Mouse (Mus musculus) fibroblast of lung, adult 2 months (primary cell): ENCODE measurements around the gene Col4a3bp.
"Not testable (repeated sequence)": the region's sequence is repeated elsewhere in the genome, so short reads cannot be mapped to it uniquely, and the experiment has no call there.

Experiments
- DNase-seq: peaks from one replicate; pipeline ENCODE4 v3.0.0-alpha.2; 2011; ENCODE audit warnings: low read depth

Col4a3bp gene

GRCm38 (mm10) chr13:96656673-96657072 lies 114.3 kb downstream of the Col4a3bp start:
- no peak for DNase-seq

- no peak for DNase-seq
These were observed 116.5 kb downstream of the Col4a3bp start for GRCm38 (mm10) chr13:96658936-96659335.

- no peak for DNase-seq
These were observed 117.9 kb downstream of the Col4a3bp start for GRCm38 (mm10) chr13:96660095-96660860.

- not testable (repeated sequence) for DNase-seq
These were observed 120.7 kb downstream of the Col4a3bp start for GRCm38 (mm10) chr13:96663120-96663519.

DNA sequence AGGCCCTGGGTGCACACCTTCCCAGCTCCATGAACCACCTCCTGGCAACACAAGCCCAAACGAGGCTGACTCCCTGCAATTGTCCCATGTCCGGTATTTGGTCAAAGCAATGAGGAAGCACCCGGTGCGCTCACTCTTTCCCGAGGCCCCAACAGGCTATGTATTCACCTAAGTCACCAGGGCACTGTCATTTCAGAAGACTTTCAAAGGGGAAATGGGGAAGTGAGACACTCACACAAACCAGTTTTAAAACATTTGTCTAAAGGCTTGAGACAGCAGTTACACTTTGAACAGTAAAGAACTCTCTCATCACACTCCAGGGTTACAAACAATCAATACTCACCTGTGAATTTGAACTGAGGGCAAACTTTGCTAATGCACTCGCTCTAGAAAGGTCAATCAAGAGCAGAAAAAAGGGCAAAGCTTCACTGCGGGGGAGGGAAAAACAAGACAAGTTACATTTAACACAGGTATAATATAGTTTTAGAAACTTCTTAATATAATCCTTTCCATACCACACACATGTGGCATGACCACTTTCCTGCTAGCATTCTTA lies 122.1 kb downstream of the Col4a3bp start:
- no peak for DNase-seq

- no peak for DNase-seq
These were observed 127.6 kb downstream of the Col4a3bp start for GRCm38 (mm10) chr13:96670019-96670405.

DNA sequence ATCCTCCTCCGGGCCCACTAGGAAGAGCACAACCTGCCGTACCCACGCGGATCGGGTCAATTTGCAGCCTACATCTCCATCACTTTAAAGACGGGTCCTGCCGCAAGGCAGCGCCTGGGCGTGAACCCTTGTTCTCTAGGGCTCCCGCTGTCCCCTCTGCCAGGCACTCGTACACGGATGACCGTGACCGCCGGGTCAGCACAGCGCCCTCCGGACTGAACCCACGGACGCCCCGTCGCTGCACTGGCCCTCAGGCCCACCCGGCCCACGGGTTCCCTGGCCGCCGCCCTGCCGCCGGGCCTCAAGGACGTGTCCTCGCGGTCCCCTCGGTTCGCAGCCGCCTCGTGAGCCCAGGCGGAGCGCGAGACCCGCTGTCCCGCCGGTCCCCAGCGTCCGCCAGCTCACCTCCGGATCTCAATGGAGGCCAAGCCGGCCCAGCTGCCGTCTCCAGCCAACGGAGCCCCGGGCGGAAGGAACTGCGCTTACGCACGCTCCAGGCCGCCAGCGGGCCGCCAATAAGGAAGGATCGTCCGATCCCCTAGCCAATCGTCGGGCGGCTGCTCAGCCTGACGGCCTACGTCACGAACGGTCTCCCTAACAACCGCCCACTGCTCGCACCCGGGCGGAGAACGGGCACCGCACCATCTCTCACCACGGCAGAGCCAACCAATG lies 128.1 kb downstream of the Col4a3bp start, which contains the start of gene Hmgcr:
Gene Hmgcr (minus strand): TSS at position 531 of the 672 bp plus-strand sequence.
- peak; percentile 95 for DNase-seq

- no peak for DNase-seq
These were observed 128.9 kb downstream of the Col4a3bp start for GRCm38 (mm10) chr13:96671078-96671905.

- DNase-seq = no peak
These were observed 129.5 kb downstream of the Col4a3bp start for GRCm38 (mm10) chr13:96671906-96672234.

DNA sequence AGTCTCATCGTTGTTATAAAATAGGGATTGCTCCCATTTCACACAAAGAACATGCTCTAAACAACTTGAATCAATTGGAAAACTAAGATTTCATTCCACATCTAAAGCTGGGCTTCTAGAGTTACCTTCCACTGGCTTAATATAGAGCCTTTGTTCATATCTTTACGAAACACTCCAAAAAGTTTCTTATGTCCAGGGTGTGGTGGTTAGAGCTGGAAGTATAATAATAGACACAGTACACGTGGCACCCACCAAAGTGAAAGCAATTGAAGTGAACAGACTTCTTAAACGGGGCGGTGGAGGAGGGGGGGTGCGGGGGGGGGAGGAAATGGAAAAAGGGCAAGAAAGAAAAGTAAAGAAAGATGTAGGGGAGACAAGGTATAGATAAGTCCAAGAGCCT lies 129.9 kb downstream of the Col4a3bp start:
- no peak for DNase-seq

- no peak for DNase-seq
These were observed 131.4 kb downstream of the Col4a3bp start for GRCm38 (mm10) chr13:96673817-96674216.

- no peak for DNase-seq
These were observed 133.3 kb downstream of the Col4a3bp start for GRCm38 (mm10) chr13:96675756-96676155.

- DNase-seq = no peak
These were observed 134.7 kb downstream of the Col4a3bp start for GRCm38 (mm10) chr13:96677071-96677470.

- no peak for DNase-seq
These were observed 136.2 kb downstream of the Col4a3bp start for GRCm38 (mm10) chr13:96678616-96679015.

- DNase-seq = no peak
These were observed 138.0 kb downstream of the Col4a3bp start for GRCm38 (mm10) chr13:96680163-96681087.

DNA sequence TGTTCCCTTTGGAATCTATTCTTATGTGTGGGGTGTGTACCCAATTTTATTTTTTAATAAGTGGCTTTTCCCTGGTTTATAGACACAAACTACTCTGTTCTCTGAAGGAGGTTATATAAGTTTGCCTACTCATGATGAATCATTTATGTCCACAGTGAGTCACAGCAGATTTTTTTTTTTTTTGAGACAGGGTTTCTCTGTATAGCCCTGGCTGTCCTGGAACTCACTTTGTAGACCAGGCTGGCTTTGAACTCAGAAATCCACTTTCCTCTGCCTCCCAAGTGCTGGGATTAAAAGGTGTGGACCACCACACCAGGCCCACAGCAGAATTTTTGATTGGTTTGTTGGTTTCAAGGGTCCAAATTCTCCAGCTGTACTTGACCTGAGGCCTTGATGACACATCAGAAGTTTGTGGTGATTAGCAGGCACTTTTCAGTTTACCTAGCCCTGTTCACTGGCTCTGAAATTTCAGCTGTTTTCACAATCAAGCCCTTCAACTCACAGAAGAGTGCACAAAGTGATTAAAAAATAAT lies 138.7 kb downstream of the Col4a3bp start:
- peak; percentile 36 for DNase-seq

- no peak for DNase-seq
These were observed 142.4 kb downstream of the Col4a3bp start for GRCm38 (mm10) chr13:96684779-96685178.

DNA sequence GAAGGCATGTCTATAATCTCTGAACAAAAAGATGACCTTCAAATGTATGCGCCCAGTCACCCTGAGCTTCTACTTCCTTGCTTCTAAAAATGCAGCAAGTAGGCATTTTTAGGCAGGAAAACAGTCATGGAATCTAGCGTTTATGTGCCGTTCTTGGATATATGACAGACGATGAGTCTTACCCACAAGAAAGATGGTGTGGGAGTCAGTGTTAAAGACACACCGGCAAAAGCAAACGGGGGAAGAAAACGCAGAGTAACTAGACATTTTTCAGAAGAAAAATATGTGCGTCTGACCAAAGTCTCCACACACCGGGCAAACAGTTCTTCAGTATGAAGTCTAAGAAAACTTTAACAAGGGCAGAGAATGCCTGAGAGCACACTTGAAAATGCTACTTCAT lies 144.8 kb downstream of the Col4a3bp start:
- DNase-seq = no peak
